Mouse (Mus musculus): ENCODE data around the gene Git1.

DNA sequence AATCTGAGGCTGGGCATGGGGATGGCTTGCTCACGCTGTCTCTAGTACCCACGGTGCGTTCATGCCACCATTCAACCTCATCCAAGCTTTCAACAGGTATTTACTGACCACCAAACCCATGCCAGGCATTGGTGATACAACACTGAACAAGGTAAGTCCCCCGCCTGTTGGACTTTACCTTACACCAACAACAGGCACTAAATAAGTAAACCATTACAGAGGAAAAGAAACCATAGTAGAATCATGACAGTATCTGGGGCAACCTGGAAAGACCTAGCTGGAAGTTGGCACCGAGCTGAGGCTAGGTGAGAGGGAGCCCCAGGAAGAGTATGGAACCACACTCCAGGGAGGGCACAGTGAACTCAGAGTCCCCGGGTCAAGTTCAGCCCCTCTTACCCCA lies 16.5 kb upstream of the Git1 start:
- TF ChIP-seq GATA1 (IDR thresholded peaks at IDR 0.05; ENCODE audit: low read length) = no peak
- TF ChIP-seq TAL1 (IDR thresholded peaks at IDR 0.05; ENCODE audit: low read length) = no peak

Data from erythroblast, embryonic 14.5 days (primary cell).